Mouse (Mus musculus) heart, embryonic 16.5 days (tissue): ENCODE measurements at regions not wholly inside any gene's neighbourhood (a gene's known extent, or its start where the extent isn't known, plus 50 kb on each side); places are given as distances from the start of the nearest gene placed in this dataset.
A peak's percentile ranks its signal among the peaks of the same experiment; 100 is the strongest.

Source experiments
- ATAC-seq: fragments of 200-750 bp; cut with Nextera tagmentation; replicated peaks from 2 replicates; pipeline ENCODE4 v1.8.0; 2017; ENCODE audit warnings: moderate number of reproducible peaks; ENCODE audit not compliant: insufficient read depth, low FRiP score; ENCODE audit errors: extremely low read depth
- H3K27ac ChIP-seq: fragments of 300-500 bp; sonication (generic); 2 replicates; pipeline ENCODE4 v1.5.1; 2014; ENCODE audit warnings: mild to moderate bottlenecking, low read length, control low read depth, moderate library complexity
- H3K27me3 ChIP-seq: fragments of 300-500 bp; sonication (generic); 2 replicates; pipeline ENCODE4 v1.6.1; 2014; ENCODE audit warnings: low read length, mixed read lengths; ENCODE audit not compliant: control insufficient read depth, insufficient read depth
- H3K36me3 ChIP-seq: fragments of 300-500 bp; sonication (generic); 2 replicates; pipeline ENCODE4 v1.6.1; 2014; ENCODE audit not compliant: control insufficient read depth, insufficient read depth
- H3K4me1 ChIP-seq: fragments of 300-500 bp; sonication (generic); 2 replicates; pipeline ENCODE4 v1.6.1; 2014; ENCODE audit warnings: low read length, mixed read lengths; ENCODE audit not compliant: control insufficient read depth, insufficient read depth
- H3K4me2 ChIP-seq: fragments of 300-500 bp; sonication (generic); 2 replicates; pipeline ENCODE4 v1.6.1; 2014; ENCODE audit warnings: low read depth, mild to moderate bottlenecking, control low read depth, low read length
- H3K4me3 ChIP-seq: fragments of 300-500 bp; sonication (generic); 2 replicates; pipeline ENCODE4 v1.5.1; 2014; ENCODE audit warnings: mild to moderate bottlenecking, control low read depth, low read length
- H3K9ac ChIP-seq: fragments of 300-500 bp; sonication (generic); 2 replicates; pipeline ENCODE4 v1.6.1; 2014; ENCODE audit warnings: low read length, control low read depth
- H3K9me3 ChIP-seq: fragments of 300-500 bp; sonication (generic); replicated peaks from 2 replicates; pipeline ENCODE4 v1.6.1; 2016; ENCODE audit warnings: low read length; ENCODE audit not compliant: control insufficient read depth
- WGBS: fragments of 180-500 bp; shearing (Covaris S2); extraction: QIAGEN DNeasy Blood & Tissue Kit; methylation state at CpG from one replicate; pipeline ENCODE4 v1.1.7; 2014; 5-methylcytosine and 5-hydroxymethylcytosine counted together

GRCm38 (mm10) chr11:112592411-112593020 lies 189.5 kb upstream of the Sox9 start:
- no peak for ATAC-seq
- H3K27ac ChIP-seq: no peak overlapping the region

GRCm38 (mm10) chr11:112593821-112594220 lies 188.2 kb upstream of the Sox9 start:
- WGBS: 70% methylated on average over 10 of the region's 10 CpGs
- peaks cover 5% of the 10 kb centered on the region; the same call in 1 of the 2 replicates for H3K9me3 ChIP-seq
- ATAC-seq: no peak
- H3K4me2 ChIP-seq: no peak overlapping the region
- H3K4me1 ChIP-seq: no peaks in the 10 kb centered on the region
- H3K27me3 ChIP-seq: no peaks in the 10 kb centered on the region
- no peak overlapping the region for H3K27ac ChIP-seq
- no peak overlapping the region for H3K9ac ChIP-seq
- no peak overlapping the region for H3K4me3 ChIP-seq
- H3K36me3 ChIP-seq: no peaks in the 10 kb centered on the region

More at GRCm38 (mm10) chr11:112592411-112593020, 189.5 kb upstream of the Sox9 start:
- Histone ChIP-seq H3K4me3 (no peak overlapping the region), H3K4me1 (no peaks in the 10 kb centered on the region), H3K9ac (no peak overlapping the region), H3K36me3 (no peaks in the 10 kb centered on the region), H3K4me2 (no peak overlapping the region), H3K9me3 (peaks cover 5% of the 10 kb centered on the region; the same call in 1 of the 2 replicates), H3K27me3 (no peaks in the 10 kb centered on the region)
- WGBS: 56% methylated on average over 6 of the region's 6 CpGs

GRCm38 (mm10) chr11:112607359-112607758 lies 174.7 kb upstream of the Sox9 start:
- no peaks in the 10 kb centered on the region for H3K36me3 ChIP-seq
- no peak overlapping the region for H3K4me3 ChIP-seq
- no peak overlapping the region for H3K27ac ChIP-seq
- no peaks in the 10 kb centered on the region; the same call in 1 of the 2 replicates for H3K9me3 ChIP-seq
- WGBS: 79% methylated on average over 1 of the region's 1 CpGs
- H3K4me1 ChIP-seq: no peaks in the 10 kb centered on the region
- H3K27me3 ChIP-seq: no peaks in the 10 kb centered on the region
- no peak for ATAC-seq
- no peak overlapping the region for H3K4me2 ChIP-seq
- no peak overlapping the region for H3K9ac ChIP-seq

GRCm38 (mm10) chr11:112609277-112609676 lies 172.7 kb upstream of the Sox9 start:
- no peaks in the 10 kb centered on the region for H3K36me3 ChIP-seq
- H3K27ac ChIP-seq: no peak overlapping the region
- no peaks in the 10 kb centered on the region for H3K27me3 ChIP-seq
- H3K9me3 ChIP-seq: no peaks in the 10 kb centered on the region
- WGBS: 57% methylated on average over 3 of the region's 3 CpGs
- ATAC-seq: no peak
- H3K4me1 ChIP-seq: no peaks in the 10 kb centered on the region
- H3K9ac ChIP-seq: no peak overlapping the region
- no peak overlapping the region for H3K4me2 ChIP-seq
- no peak overlapping the region for H3K4me3 ChIP-seq

GRCm38 (mm10) chr11:112611073-112611472 lies 171.0 kb upstream of the Sox9 start:
- H3K27ac ChIP-seq: no peak overlapping the region
- no peak for ATAC-seq
- WGBS: 63% methylated on average over 11 of the region's 11 CpGs
- no peak overlapping the region for H3K4me2 ChIP-seq
- H3K9ac ChIP-seq: no peak overlapping the region
- H3K36me3 ChIP-seq: no peaks in the 10 kb centered on the region
- H3K4me1 ChIP-seq: no peaks in the 10 kb centered on the region
- no peak overlapping the region for H3K4me3 ChIP-seq
- H3K9me3 ChIP-seq: no peaks in the 10 kb centered on the region
- no peaks in the 10 kb centered on the region for H3K27me3 ChIP-seq

- no peaks in the 10 kb centered on the region for H3K4me1 ChIP-seq
- H3K9me3 ChIP-seq: no peaks in the 10 kb centered on the region
- 68% methylated on average over 4 of the region's 4 CpGs for WGBS
- no peaks in the 10 kb centered on the region for H3K36me3 ChIP-seq
- ATAC-seq: no peak
- no peaks in the 10 kb centered on the region for H3K27me3 ChIP-seq
- no peak overlapping the region for H3K9ac ChIP-seq
- H3K27ac ChIP-seq: no peak overlapping the region
- no peak overlapping the region for H3K4me3 ChIP-seq
- H3K4me2 ChIP-seq: no peak overlapping the region
These were observed 166.4 kb upstream of the Sox9 start for GRCm38 (mm10) chr11:112615629-112616028.

GRCm38 (mm10) chr11:112616942-112617341 lies 165.1 kb upstream of the Sox9 start:
- Histone ChIP-seq H3K4me2 (no peak overlapping the region), H3K9me3 (no peaks in the 10 kb centered on the region), H3K27ac (no peak overlapping the region), H3K36me3 (no peaks in the 10 kb centered on the region), H3K27me3 (no peaks in the 10 kb centered on the region), H3K4me3 (no peak overlapping the region), H3K9ac (no peak overlapping the region), H3K4me1 (no peaks in the 10 kb centered on the region)
- no peak for ATAC-seq
- WGBS: 66% methylated on average over 2 of the region's 2 CpGs

- ATAC-seq: peak; percentile 59; the same call in 1 of the 2 replicates
- H3K27ac ChIP-seq: no peak overlapping the region
- H3K4me1 ChIP-seq: no peaks in the 10 kb centered on the region
- no peaks in the 10 kb centered on the region for H3K9me3 ChIP-seq
- no peak overlapping the region for H3K4me3 ChIP-seq
- no peaks in the 10 kb centered on the region for H3K27me3 ChIP-seq
- WGBS: 20% methylated on average over 12 of the region's 12 CpGs
- peak overlapping the region; percentile 28 for H3K4me2 ChIP-seq
- no peaks in the 10 kb centered on the region for H3K36me3 ChIP-seq
- H3K9ac ChIP-seq: peak overlapping the region; percentile 5; the same call in 1 of the 2 replicates
These were observed 161.1 kb upstream of the Sox9 start for GRCm38 (mm10) chr11:112620916-112621315.

- no peaks in the 10 kb centered on the region for H3K36me3 ChIP-seq
- no peak overlapping the region for H3K4me3 ChIP-seq
- no peaks in the 10 kb centered on the region for H3K4me1 ChIP-seq
- H3K9me3 ChIP-seq: no peaks in the 10 kb centered on the region
- H3K9ac ChIP-seq: peak overlapping the region; percentile 5; the same call in 1 of the 2 replicates
- 51% methylated on average over 9 of the region's 9 CpGs for WGBS
- H3K4me2 ChIP-seq: peak overlapping the region; percentile 28
- H3K27ac ChIP-seq: no peak overlapping the region
- no peaks in the 10 kb centered on the region for H3K27me3 ChIP-seq
- ATAC-seq: no peak; the same call in 1 of the 2 replicates
These were observed 160.5 kb upstream of the Sox9 start for GRCm38 (mm10) chr11:112621385-112622120.
